Mouse (Mus musculus) ES-E14 (cell line): Measurements from ENCODE around the gene Kif26b.

Experiments used
- MAFK ChIP-seq: IDR thresholded peaks from 2 replicates; pipeline ENCODE4 v1.6.1; 2014; ENCODE audit warnings: mild to moderate bottlenecking, low read depth, low read length, inconsistent platforms; ENCODE audit not compliant: insufficient read depth
- ZNF384 ChIP-seq: IDR thresholded peaks from 2 replicates; pipeline ENCODE4 v1.6.1; 2012; ENCODE audit warnings: low read depth, low read length, inconsistent platforms

DNA sequence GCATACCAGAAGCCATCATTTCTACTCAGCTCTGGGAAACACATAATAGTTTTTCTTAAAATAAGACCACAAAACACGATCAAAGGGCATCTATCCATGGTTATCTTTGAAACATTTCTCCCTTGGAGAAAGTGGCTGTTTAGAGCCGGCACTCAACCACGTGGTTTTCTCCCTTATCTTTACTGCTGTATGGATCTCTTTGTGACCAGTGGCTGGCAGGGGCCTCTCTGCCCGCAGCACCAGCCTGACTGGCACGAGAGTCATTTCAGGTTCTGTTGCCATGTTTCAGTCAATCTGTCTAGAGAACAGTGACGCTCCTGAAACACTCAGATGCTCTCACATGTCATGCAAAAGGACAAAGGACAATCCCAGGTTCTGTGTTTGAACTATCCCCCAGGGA is 241.1 kb downstream of the Kif26b start:
- no peak for TF ChIP-seq MAFK
- TF ChIP-seq ZNF384 = no peak
